Mouse (Mus musculus) heart, embryonic 13.5 days (tissue): ENCODE measurements at regions not wholly inside any gene's neighbourhood (a gene's known extent, or its start where the extent isn't known, plus 50 kb on each side); places are given as distances from the start of the nearest gene placed in this dataset.

Source experiments
- ATAC-seq: fragments of 200-750 bp; cut with Nextera tagmentation; 2 replicates; pipeline ENCODE4 v1.8.0; 2017; ENCODE audit warnings: moderate TSS enrichment; ENCODE audit not compliant: insufficient number of reproducible peaks, low FRiP score, low TSS enrichment; ENCODE audit errors: extremely low read depth
- H3K27ac ChIP-seq: fragments of 300-500 bp; sonication (generic); replicated peaks from 2 replicates; pipeline ENCODE4 v1.5.1; 2015; ENCODE audit warnings: moderate library complexity, mild to moderate bottlenecking, inconsistent platforms
- H3K27me3 ChIP-seq: fragments of 300-500 bp; sonication (generic); replicated peaks from 2 replicates; pipeline ENCODE4 v1.6.1; 2015; ENCODE audit warnings: mild to moderate bottlenecking, inconsistent platforms
- H3K36me3 ChIP-seq: fragments of 300-500 bp; sonication (generic); 2 replicates; pipeline ENCODE4 v1.6.1; 2015; ENCODE audit warnings: mild to moderate bottlenecking, inconsistent platforms
- H3K4me1 ChIP-seq: fragments of 300-500 bp; sonication (generic); 2 replicates; pipeline ENCODE4 v1.6.1; 2015; ENCODE audit warnings: inconsistent platforms
- H3K4me2 ChIP-seq: fragments of 300-500 bp; sonication (generic); 2 replicates; pipeline ENCODE4 v1.6.1; 2015; ENCODE audit warnings: inconsistent platforms, mild to moderate bottlenecking, moderate library complexity
- H3K4me3 ChIP-seq: fragments of 300-500 bp; sonication (generic); 2 replicates; pipeline ENCODE4 v1.5.1; 2015; ENCODE audit warnings: moderate library complexity, mild to moderate bottlenecking, inconsistent platforms
- H3K9ac ChIP-seq: fragments of 300-500 bp; sonication (generic); 2 replicates; pipeline ENCODE4 v1.6.1; 2015; ENCODE audit warnings: inconsistent platforms, mild to moderate bottlenecking, moderate library complexity
- H3K9me3 ChIP-seq: fragments of 300-500 bp; sonication (generic); 2 replicates; pipeline ENCODE4 v1.6.1; 2016; ENCODE audit warnings: inconsistent platforms
- WGBS: fragments of 180-500 bp; shearing (Covaris S2); methylation state at CpG from one replicate; pipeline ENCODE4 v1.1.7; 2015; ENCODE audit warnings: mixed read lengths; 5-methylcytosine and 5-hydroxymethylcytosine counted together

DNA sequence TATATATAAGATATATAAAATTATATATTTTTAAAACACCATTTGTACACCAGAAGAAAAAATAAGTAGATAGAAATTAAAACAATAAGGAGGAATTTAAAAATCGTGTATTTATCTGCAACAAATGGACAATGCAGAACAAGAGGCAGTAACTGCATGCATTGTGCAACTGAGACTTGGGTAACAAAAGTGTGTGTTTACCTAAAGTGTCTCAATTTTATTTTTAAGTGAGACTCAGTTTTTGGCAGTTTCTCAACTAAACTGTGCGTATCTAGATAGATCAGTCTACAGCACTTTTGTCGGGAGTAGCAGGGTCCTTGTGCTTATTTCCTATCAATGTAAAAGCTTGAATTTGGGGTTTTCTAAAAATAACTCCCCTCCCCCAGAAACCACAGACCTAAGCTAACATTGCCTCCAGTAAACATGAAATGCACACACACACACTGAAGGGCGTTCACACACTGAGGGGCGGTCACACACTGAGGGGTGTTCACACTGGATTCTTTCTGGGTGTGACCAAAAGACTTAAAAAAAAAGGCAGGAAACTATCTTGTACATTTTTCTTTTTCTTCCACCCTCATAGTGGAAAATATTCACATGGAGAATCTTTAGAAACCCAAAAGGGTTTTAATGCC lies 185.7 kb upstream of the Atp2b1 start:
- Histone ChIP-seq H3K4me3 (no peak overlapping the region), H3K4me2 (no peak overlapping the region), H3K27ac (no peak overlapping the region), H3K27me3 (no peaks in the 10 kb centered on the region), H3K9ac (no peak overlapping the region), H3K9me3 (no peaks in the 10 kb centered on the region), H3K36me3 (no peaks in the 10 kb centered on the region), H3K4me1 (no peaks in the 10 kb centered on the region)
- ATAC-seq: no peak
- WGBS: 68% methylated on average over 5 of the region's 5 CpGs

DNA sequence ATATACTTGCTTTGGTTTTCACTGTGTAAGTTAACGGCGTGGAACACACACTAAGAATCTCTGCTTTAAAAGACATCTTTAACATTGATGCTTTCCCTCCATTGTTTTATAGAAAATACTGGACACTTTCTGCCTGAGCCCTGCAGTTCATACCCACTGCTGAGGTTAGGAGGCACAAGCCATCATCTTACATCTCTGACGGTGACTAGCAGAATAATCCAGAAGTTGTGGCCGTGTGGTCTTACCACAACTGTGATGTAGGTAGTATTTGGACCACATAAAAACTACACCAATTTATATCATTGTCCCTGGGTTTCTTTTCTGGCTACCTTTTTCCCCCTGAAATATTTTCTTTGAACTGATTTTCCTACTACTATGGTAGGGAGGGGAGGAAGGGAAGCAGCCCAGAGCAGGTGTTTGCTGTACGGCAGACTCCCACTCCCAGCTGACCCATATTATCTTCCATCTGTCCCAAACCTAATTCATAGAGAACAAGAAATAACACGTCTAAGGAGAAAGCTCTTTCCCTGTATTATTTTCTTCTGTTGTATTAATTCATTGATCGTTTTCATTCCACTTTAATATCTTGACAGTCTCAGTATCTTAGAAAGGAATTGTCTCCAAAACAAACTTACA lies 180.1 kb upstream of the Atp2b1 start:
- Histone ChIP-seq H3K4me3 (no peak overlapping the region), H3K27ac (no peak overlapping the region), H3K9ac (no peak overlapping the region), H3K4me2 (no peak overlapping the region), H3K36me3 (no peaks in the 10 kb centered on the region), H3K27me3 (no peaks in the 10 kb centered on the region), H3K9me3 (no peaks in the 10 kb centered on the region), H3K4me1 (no peaks in the 10 kb centered on the region)
- ATAC-seq: no peak
- 78% methylated on average over 7 of the region's 7 CpGs for WGBS

DNA sequence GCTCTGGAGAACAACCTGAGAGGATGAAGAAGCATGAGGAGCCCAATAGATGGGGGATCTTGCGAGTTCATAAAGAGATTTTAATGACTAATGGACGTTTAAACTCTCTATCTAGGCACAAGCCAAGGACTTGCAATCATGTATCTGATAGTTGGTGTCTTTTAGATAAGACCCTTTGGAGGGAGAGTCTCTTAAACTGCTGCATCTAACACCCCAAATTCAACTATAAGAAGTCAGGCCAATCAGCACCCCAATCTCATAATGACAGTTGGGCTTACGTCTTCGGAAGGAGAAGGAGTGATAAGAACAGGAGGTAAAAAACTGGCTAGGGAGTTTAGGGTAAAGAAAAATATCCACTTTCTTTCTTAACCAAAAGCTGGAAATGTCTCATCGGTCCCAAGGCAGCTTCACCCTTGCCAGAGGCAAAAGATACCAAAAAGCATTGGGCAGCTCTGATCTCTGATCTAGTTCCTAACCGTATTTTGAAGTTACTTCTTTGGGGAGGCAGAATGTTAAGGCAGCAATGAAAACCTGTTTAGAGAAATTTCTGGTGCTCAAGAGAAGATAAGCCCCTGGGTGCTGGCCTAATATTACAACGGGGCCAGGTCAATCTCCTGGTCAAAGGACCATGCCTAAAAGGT lies 173.6 kb upstream of the Atp2b1 start:
- 65% methylated on average over 7 of the region's 7 CpGs for WGBS

DNA sequence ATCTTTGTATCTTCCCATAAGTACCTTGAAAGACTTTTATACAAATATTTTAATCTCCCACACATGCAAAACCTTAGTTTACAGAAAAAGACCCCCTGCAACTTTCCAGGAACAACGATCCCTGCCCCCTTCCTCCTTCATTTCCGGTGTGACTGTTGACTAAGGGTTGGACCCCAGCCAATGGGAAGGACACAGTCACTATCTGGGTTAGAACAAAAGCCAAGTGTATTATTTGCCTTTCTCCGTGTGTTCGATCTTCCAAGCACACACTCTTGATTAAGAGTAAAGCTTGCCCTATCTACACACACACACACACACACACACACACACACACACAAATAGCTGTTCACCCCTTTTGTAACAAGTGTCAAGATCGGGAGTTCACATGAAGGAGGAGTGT lies 172.8 kb upstream of the Atp2b1 start:
- Histone ChIP-seq H3K4me2 (no peak overlapping the region), H3K27me3 (no peaks in the 10 kb centered on the region), H3K4me1 (peaks cover 13% of the 10 kb centered on the region), H3K4me3 (no peak overlapping the region), H3K9me3 (no peaks in the 10 kb centered on the region), H3K36me3 (no peaks in the 10 kb centered on the region), H3K9ac (no peak overlapping the region), H3K27ac (no peak overlapping the region)
- ATAC-seq: no peak
- WGBS: 31% methylated on average over 5 of the region's 5 CpGs

More for the DNA sequence above, 173.6 kb upstream of the Atp2b1 start:
- H3K4me2 ChIP-seq: no peak overlapping the region
- no peaks in the 10 kb centered on the region for H3K27me3 ChIP-seq
- peaks cover 13% of the 10 kb centered on the region for H3K4me1 ChIP-seq
- no peak overlapping the region for H3K4me3 ChIP-seq
- ATAC-seq: no peak
- no peaks in the 10 kb centered on the region for H3K36me3 ChIP-seq
- no peaks in the 10 kb centered on the region for H3K9me3 ChIP-seq
- no peak overlapping the region for H3K9ac ChIP-seq
- H3K27ac ChIP-seq: no peak overlapping the region

DNA sequence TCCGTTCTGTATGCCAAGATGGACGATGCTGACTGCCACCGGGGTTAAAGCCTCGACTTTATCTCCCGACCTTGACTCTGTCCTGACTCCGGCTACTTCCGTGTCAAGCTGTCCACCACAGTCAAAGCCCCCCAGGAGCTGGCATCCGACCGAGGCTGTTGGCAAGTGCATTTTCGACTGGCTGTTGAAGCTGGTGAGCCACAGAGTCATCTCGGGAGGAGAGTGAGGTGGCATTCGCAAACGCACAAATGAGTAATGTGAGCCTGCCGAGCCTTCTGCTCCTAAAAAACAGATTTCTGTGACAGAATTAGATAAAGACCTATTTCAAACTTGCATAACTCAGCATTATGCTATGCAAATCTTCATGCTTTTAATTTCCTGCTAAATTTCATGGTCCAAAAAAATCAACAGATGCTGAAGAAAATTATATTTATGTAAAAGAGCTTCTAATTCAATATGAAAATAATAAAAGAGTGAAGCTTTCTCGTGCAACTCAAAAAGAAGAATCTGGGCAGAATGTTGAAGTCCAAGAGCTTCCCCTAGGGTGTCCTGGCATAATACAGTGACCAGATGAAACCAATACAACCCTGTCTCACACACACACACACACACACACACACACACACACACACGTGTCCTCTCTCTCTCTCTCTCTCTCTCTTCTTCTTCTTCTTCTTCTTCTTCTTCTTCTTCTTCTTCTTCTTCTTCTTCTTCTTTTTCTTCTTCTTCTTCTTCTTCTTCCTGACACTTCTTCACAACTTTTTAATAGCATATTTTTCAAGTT lies 171.2 kb upstream of the Atp2b1 start:
- Histone ChIP-seq H3K9me3 (no peaks in the 10 kb centered on the region), H3K27ac (no peak overlapping the region), H3K9ac (no peak overlapping the region), H3K36me3 (no peaks in the 10 kb centered on the region), H3K4me2 (no peak overlapping the region), H3K27me3 (no peaks in the 10 kb centered on the region), H3K4me3 (no peak overlapping the region), H3K4me1 (peaks cover 13% of the 10 kb centered on the region)
- no peak for ATAC-seq
- 54% methylated on average over 16 of the region's 16 CpGs for WGBS

DNA sequence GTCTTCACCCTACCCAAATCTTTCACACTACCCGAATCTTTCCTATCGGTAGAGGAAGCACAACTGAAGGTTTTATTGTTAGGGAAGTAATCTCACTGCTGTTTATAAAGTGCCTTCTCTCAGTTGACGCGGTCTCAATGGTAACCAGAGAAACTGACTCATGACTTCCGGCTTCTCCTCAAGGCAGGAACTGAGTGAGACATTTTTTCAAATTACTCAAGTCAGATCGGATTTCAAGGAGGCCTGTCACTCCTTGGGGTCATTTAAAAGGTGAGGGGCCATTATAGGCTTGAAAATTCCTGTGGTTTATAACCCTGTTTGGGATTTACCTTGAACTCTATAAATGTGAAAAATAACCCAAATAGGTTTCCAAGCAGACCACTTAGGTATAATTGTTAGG lies 170.0 kb upstream of the Atp2b1 start:
- H3K9me3 ChIP-seq: no peaks in the 10 kb centered on the region
- no peak for ATAC-seq
- H3K27me3 ChIP-seq: no peaks in the 10 kb centered on the region
- no peak overlapping the region for H3K27ac ChIP-seq
- peaks cover 18% of the 10 kb centered on the region for H3K4me1 ChIP-seq
- H3K4me2 ChIP-seq: no peak overlapping the region
- 28% methylated on average over 6 of the region's 6 CpGs for WGBS
- no peak overlapping the region for H3K4me3 ChIP-seq
- no peaks in the 10 kb centered on the region for H3K36me3 ChIP-seq
- no peak overlapping the region for H3K9ac ChIP-seq

DNA sequence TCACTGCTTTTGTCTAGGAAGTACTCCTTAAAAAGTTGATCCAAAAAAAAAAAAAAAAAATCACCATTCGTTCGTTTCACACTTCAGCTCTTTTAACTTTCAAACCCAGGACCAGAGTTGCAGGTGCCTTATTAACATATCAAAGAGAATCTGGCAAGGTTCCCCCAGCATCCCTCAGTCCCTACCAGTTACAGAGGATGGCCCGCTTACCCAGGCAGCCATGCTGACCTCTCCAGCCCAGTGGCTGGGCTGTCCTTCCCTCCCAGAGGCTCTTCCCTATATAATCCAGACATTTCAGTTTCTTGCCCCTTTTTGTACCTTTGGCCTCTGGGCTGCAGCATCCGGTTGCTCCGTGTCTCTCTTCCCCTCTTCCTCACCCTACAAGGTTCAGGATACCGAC lies 169.5 kb upstream of the Atp2b1 start:
- no peak for ATAC-seq
- WGBS: 40% methylated on average over 6 of the region's 6 CpGs
- Histone ChIP-seq H3K4me1 (peaks cover 19% of the 10 kb centered on the region), H3K27me3 (no peaks in the 10 kb centered on the region), H3K9ac (no peak overlapping the region), H3K4me3 (no peak overlapping the region), H3K27ac (no peak overlapping the region), H3K4me2 (no peak overlapping the region), H3K36me3 (no peaks in the 10 kb centered on the region), H3K9me3 (no peaks in the 10 kb centered on the region)

DNA sequence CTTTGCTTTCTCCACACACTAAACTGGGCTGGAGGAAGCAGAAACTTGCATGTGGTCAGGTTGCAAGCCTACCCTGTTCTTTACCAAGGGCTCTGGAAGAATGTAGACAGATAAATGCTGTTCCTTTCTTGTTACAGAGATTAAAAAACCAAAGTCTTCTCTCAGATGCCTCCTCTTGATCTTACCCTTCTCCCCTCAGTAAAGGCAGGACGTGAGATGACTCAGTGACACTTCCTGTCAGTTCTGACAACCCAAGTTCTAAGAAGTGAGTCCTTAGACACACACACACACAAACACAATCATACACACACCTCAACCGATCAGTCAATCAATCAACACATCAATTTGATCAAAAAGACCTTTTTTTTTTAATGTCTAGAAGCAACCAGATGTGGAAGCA lies 168.8 kb upstream of the Atp2b1 start:
- Histone ChIP-seq H3K27me3 (no peaks in the 10 kb centered on the region), H3K36me3 (no peaks in the 10 kb centered on the region), H3K9ac (no peak overlapping the region), H3K4me1 (peaks cover 19% of the 10 kb centered on the region), H3K4me3 (no peak overlapping the region), H3K27ac (no peak overlapping the region), H3K4me2 (no peak overlapping the region), H3K9me3 (no peaks in the 10 kb centered on the region)
- 71% methylated on average over 2 of the region's 2 CpGs for WGBS
- ATAC-seq: no peak

DNA sequence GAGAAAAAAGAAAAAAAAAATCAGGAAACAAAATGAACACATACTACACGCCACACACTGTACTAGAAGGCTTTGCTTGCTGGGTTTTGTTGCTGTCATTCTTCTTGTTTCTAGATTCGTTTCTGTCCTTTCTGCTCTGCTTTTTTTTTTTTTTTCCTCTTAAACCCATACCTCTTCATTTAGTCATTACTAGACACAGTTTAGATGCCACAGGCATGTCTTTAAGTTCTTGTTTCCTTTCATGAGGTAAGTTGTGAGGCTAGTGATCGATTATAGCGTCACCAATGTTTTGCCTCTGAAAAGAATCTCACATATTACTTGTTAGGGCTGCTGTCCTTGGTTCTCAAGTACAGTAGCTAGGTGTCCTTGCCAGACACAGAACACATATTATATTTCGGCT lies 168.3 kb upstream of the Atp2b1 start:
- H3K9me3 ChIP-seq: no peaks in the 10 kb centered on the region
- H3K27me3 ChIP-seq: no peaks in the 10 kb centered on the region
- H3K4me1 ChIP-seq: peaks cover 19% of the 10 kb centered on the region
- H3K27ac ChIP-seq: no peak overlapping the region
- H3K9ac ChIP-seq: no peak overlapping the region
- H3K36me3 ChIP-seq: no peaks in the 10 kb centered on the region
- H3K4me3 ChIP-seq: no peak overlapping the region
- ATAC-seq: no peak
- H3K4me2 ChIP-seq: no peak overlapping the region
- 76% methylated on average over 5 of the region's 5 CpGs for WGBS

DNA sequence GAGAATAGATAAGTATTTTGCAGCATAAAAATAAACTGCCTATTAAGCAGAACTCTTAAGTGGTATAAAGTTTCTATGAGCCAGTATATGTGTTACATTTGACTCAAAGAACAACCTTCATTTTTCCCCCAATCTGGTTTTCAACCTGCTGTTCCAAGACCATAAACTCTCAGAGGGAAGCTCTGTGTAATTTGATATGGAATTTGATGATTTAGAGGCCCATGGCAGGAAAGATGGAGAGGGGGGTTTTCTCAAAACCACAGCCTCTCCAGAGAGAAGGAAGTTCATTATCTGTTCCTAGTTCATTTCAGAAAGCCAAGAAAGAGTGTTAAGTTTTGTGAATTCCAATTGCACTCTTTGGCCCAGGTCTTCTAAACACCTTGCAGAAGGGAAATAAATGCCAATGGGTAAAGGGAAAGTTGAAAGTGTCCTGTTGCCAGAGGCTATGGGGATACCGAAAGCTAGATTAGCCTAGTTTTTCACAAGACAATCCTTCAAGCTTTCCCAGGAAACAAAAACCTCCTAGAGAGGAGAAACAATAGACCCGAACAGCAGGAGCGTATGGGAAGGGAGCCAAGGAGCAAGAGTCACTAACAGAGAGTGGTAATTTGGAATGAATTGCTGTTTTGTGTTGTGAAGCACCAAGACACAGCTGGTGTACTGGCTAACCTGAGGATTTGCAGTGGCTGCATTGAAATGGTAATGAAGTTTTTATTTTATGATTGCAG lies 165.2 kb upstream of the Atp2b1 start:
- no peak for ATAC-seq
- 45% methylated on average over 3 of the region's 3 CpGs for WGBS
- Histone ChIP-seq H3K27me3 (no peaks in the 10 kb centered on the region), H3K9me3 (no peaks in the 10 kb centered on the region), H3K4me1 (peaks cover 11% of the 10 kb centered on the region), H3K4me2 (no peak overlapping the region), H3K36me3 (no peaks in the 10 kb centered on the region), H3K9ac (no peak overlapping the region), H3K4me3 (no peak overlapping the region), H3K27ac (peak overlapping the region; percentile 37)

DNA sequence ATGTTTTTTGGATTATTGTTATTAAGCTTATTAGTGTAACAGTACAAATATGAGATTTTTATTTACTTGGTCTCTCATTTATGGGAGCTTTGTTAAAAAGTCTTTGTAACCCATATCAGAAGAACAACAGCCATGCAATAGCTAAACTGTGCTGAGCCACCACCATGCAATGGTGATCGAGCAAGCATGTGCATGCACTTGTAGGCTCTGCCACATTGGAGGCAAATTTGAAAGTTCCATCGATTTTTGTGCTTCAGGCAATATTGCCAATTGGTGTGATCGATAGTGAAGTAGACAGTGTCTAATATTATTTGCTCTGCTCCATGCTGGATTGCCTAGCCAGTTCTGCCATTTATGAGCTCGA lies 164.6 kb upstream of the Atp2b1 start:
- H3K27ac ChIP-seq: no peak overlapping the region
- 77% methylated on average over 4 of the region's 4 CpGs for WGBS
- H3K4me2 ChIP-seq: no peak overlapping the region
- peaks cover 10% of the 10 kb centered on the region for H3K4me1 ChIP-seq
- no peak overlapping the region for H3K4me3 ChIP-seq
- no peaks in the 10 kb centered on the region for H3K36me3 ChIP-seq
- ATAC-seq: no peak
- H3K9ac ChIP-seq: no peak overlapping the region
- no peaks in the 10 kb centered on the region for H3K27me3 ChIP-seq
- H3K9me3 ChIP-seq: no peaks in the 10 kb centered on the region
